Mouse (Mus musculus): Measurements from ENCODE around the gene Nbeal2.

DNA sequence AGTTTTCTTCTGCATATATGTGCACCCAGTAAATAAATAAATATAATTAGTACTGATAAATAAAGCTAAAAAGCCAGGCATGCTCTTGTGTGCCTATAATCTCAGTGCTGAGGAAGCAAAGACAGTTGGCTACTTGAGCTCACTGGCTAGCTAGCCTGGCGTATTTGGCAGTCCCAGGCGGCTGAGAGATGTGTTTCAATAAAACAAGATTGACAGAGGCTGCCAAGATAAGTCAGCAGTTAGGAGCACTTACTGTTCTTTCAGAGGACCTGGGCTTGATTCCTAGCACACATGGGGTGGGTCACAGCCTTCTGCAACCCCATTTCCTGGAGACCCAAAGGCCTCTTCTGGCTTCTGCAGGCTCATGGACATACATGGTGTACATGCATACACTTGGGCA, 33.9 kb upstream of the Nbeal2 start:
- no peak for TF ChIP-seq POLR2A (IDR thresholded peaks at IDR 0.05; ENCODE audit: low read depth, low read length)
- no peak for TF ChIP-seq CTCF (IDR thresholded peaks at IDR 0.05; ENCODE audit: borderline replicate concordance, insufficient read depth, low read length)

All from embryonic fibroblast, embryonic 13.5 days (primary cell).